Mouse (Mus musculus): Measurements from ENCODE around the gene Ccdc113.
"Not testable (repeated sequence)": the region's sequence is repeated elsewhere in the genome, so short reads cannot be mapped to it uniquely, and the experiment has no call there.

The Ccdc113 gene

GRCm38 (mm10) chr8:95602168-95602567 is 68.3 kb downstream of the Ccdc113 start:
- DNase-seq (ENCODE audit: low read depth, low spot score), result no peak

GRCm38 (mm10) chr8:95606509-95606908 is 72.6 kb downstream of the Ccdc113 start:
- DNase-seq (ENCODE audit: low read depth, low spot score), result not testable (repeated sequence)

- peak; percentile 82 for DNase-seq (ENCODE audit: low read depth, low spot score)
Observed at GRCm38 (mm10) chr8:95607210-95607609, 73.3 kb downstream of the Ccdc113 start.
